ENCODE assay signal across 8 mouse cellular contexts in genomic region chr12:117200117-117200516, GRCm38 (mm10).
DNase-seq lines count a peak whose midpoint lies in the region; ATAC-seq lines count a peak whose summit lies in the region.

No protein-coding gene starts in this region.

- no peak overlapping the region for H3K4me2 ChIP-seq in hindbrain, embryonic 11.5 days (replicated peaks; ENCODE audit: low read depth, low read length)
- peak overlapping the region; percentile 23; the same call in 1 of the 2 replicates for H3K4me2 ChIP-seq in lung, embryonic 16.5 days (ENCODE audit: low read depth, low read length)

- H3K4me1 ChIP-seq in hindbrain, embryonic 11.5 days (replicated peaks; ENCODE audit: control insufficient read depth, insufficient read depth, low read length): peaks cover 28% of the 10 kb centered on the region
- peaks cover 29% of the 10 kb centered on the region for H3K4me1 ChIP-seq in lung, embryonic 16.5 days (replicated peaks; ENCODE audit: control insufficient read depth, insufficient read depth, low read length)

- no peak overlapping the region for H3K9ac ChIP-seq in hindbrain, embryonic 11.5 days (ENCODE audit: low read depth, low read length)
- H3K9ac ChIP-seq in lung, embryonic 16.5 days (ENCODE audit: low read length): no peak overlapping the region

- no peaks in the 10 kb centered on the region for H3K36me3 ChIP-seq in hindbrain, embryonic 11.5 days (ENCODE audit: control insufficient read depth, insufficient read depth, low read length)
- H3K36me3 ChIP-seq in lung, embryonic 16.5 days (ENCODE audit: control insufficient read depth, insufficient read depth, low read length): no peaks in the 10 kb centered on the region

- no peaks in the 10 kb centered on the region for H3K27me3 ChIP-seq in hindbrain, embryonic 11.5 days (ENCODE audit: control insufficient read depth, insufficient read depth, low read length)
- no peaks in the 10 kb centered on the region for H3K27me3 ChIP-seq in lung, embryonic 16.5 days (ENCODE audit: control insufficient read depth, insufficient read depth, low read depth, low read length)

- no peaks in the 10 kb centered on the region for H3K9me3 ChIP-seq in hindbrain, embryonic 11.5 days (ENCODE audit: control insufficient read depth, low read length)
- no peaks in the 10 kb centered on the region for H3K9me3 ChIP-seq in lung, embryonic 16.5 days (ENCODE audit: control insufficient read depth, low read length)

- peak overlapping the region; percentile 42; the same call in 1 of the 2 replicates for H3K27ac ChIP-seq in hindbrain, embryonic 11.5 days (ENCODE audit: low read depth, low read length)
- no peak overlapping the region for H3K27ac ChIP-seq in lung, embryonic 16.5 days (ENCODE audit: low read length)

- no peak overlapping the region for H3K4me3 ChIP-seq in hindbrain, embryonic 11.5 days (ENCODE audit: low read depth, low read length)
- no peak overlapping the region for H3K4me3 ChIP-seq in lung, embryonic 16.5 days (ENCODE audit: low read length)

- DNase-seq in Muller cell, postnatal 12 days (ENCODE audit: inconsistent ontology term): peak; percentile 87
- DNase-seq in cerebellum, adult 9-11 months: peak; percentile 87
- DNase-seq in gastrocnemius, adult 18-20 months (ENCODE audit: low spot score): peak; percentile 87
- DNase-seq in hindbrain, embryonic 11.5 days (ENCODE audit: low spot score): peak; percentile 46
- DNase-seq in layer of hippocampus, adult 9-11 months: peak; percentile 74
- peak; percentile 84 for DNase-seq in right cerebral cortex, adult 18-20 months

- no peak for ATAC-seq in hindbrain, embryonic 11.5 days (ENCODE audit: low FRiP score)
- ATAC-seq in lung, embryonic 16.5 days (ENCODE audit: low read depth): peak; percentile 83
- no peak for ATAC-seq in activated CD4-positive, CD25-positive, alpha-beta regulatory T cell, adult 4 months

- 16% methylated on average over 9 of the region's 9 CpGs for whole genome bisulfite sequencing in hindbrain, embryonic 11.5 days
- 8% methylated on average over 9 of the region's 9 CpGs for WGBS in lung, embryonic 16.5 days
